ENCODE assay signal across 8 mouse cellular contexts in genomic region chr14:25719371-25719770, GRCm38 (mm10). TPM values are rescaled to one million over a fixed set of nuclear protein-coding genes. Genes with fewer than 3 reads are reported as not detected.
DNase-seq lines count a peak whose midpoint lies in the region; ATAC-seq and TF ChIP-seq lines count a peak whose summit lies in the region.
"Had no signal": no experiment of that assay in that cellular context is flagged by ENCODE, and none has a peak within 500 bp of the region (broad histone marks: within the 10 kb centered on the region; RNA-seq: fewer than 3 reads in every experiment).

No protein-coding gene starts in this region.

- peaks cover 4% of the 10 kb centered on the region; the same call in 1 of the 2 replicates for H3K36me3 ChIP-seq in ES-E14 (ENCODE audit: control insufficient read depth, insufficient read depth, low read length, poor library complexity, severe bottlenecking)
- H3K36me3 ChIP-seq in limb, embryonic 11.5 days (ENCODE audit: control insufficient read depth, insufficient read depth, low read length): no peaks in the 10 kb centered on the region
- H3K36me3 ChIP-seq in midbrain, embryonic 11.5 days (ENCODE audit: control insufficient read depth, insufficient read depth, low read length): no peaks in the 10 kb centered on the region

- no peaks in the 10 kb centered on the region for H3K9me3 ChIP-seq in ES-E14 (ENCODE audit: control insufficient read depth, insufficient read depth, low read depth, low read length)
- no peaks in the 10 kb centered on the region for H3K9me3 ChIP-seq in limb, embryonic 11.5 days (ENCODE audit: control insufficient read depth, low read length)
- H3K9me3 ChIP-seq in midbrain, embryonic 11.5 days (ENCODE audit: control insufficient read depth, low read length): no peaks in the 10 kb centered on the region

- no peak overlapping the region for H3K27ac ChIP-seq in ES-E14 (ENCODE audit: insufficient read depth, low read depth, low read length, poor library complexity, severe bottlenecking)
- 0 out of 2 replicates have a peak overlapping the region, but pooled peaks have one; percentile 39 for H3K27ac ChIP-seq in limb, embryonic 11.5 days (replicated peaks; ENCODE audit: low read depth, low read length)
- no peak overlapping the region for H3K27ac ChIP-seq in midbrain, embryonic 11.5 days (ENCODE audit: low read depth, low read length)

- peak overlapping the region in 1 of 2 experiments; percentile 46; a peak in 1 of 4 replicates for H3K4me3 ChIP-seq in ES-E14 (ENCODE audit: insufficient read depth in 1 of 2, low read depth in 1 of 2, low read length in 2 of 2, poor library complexity in 1 of 2, severe bottlenecking in 1 of 2)
- no peak overlapping the region for H3K4me3 ChIP-seq in limb, embryonic 11.5 days (ENCODE audit: low read depth, low read length)
- no peak overlapping the region for H3K4me3 ChIP-seq in midbrain, embryonic 11.5 days (ENCODE audit: low read depth, low read length)

- H3K4me1 ChIP-seq in ES-E14 (ENCODE audit: control insufficient read depth in 2 of 2, insufficient read depth in 2 of 2, low read length in 2 of 2, poor library complexity in 1 of 2): peaks cover 3 to 19% of the 10 kb centered on the region in 2 experiments; a peak in 1 of 4 replicates
- peaks cover 34% of the 10 kb centered on the region for H3K4me1 ChIP-seq in limb, embryonic 11.5 days (ENCODE audit: control insufficient read depth, insufficient read depth, low read length)
- H3K4me1 ChIP-seq in midbrain, embryonic 11.5 days (ENCODE audit: control insufficient read depth, insufficient read depth, low read length): peaks cover 2% of the 10 kb centered on the region; the same call in 1 of the 2 replicates

- H3K4me2 ChIP-seq in limb, embryonic 11.5 days (ENCODE audit: low read depth, severe bottlenecking): no peak overlapping the region
- H3K4me2 ChIP-seq in midbrain, embryonic 11.5 days: no peak overlapping the region

- in situ Hi-C loops in ES-E14 (cut with MboI; ENCODE audit: low sequenced_read_pairs in 2 of 2, unreplicated experiment in 2 of 2): no loop called here

- WGBS in limb, embryonic 11.5 days: 54% methylated on average over 9 of the region's 9 CpGs
- 49% methylated on average over 9 of the region's 9 CpGs for WGBS in midbrain, embryonic 11.5 days

- ATAC-seq in CD4-positive, CD25-positive, alpha-beta regulatory T cell, adult 4 months: peak; percentile 81
- ATAC-seq in limb, embryonic 11.5 days (ENCODE audit: insufficient number of reproducible peaks, low FRiP score, low TSS enrichment, low read depth): no peak
- ATAC-seq in midbrain, embryonic 11.5 days (ENCODE audit: low FRiP score): no peak

- peak; percentile 72 for DNase-seq in ES-E14 (ENCODE audit: low read depth, low spot score)
- DNase-seq in limb, embryonic 11.5 days (ENCODE audit: low spot score): no peak
- peak; percentile 76 to 77 for DNase-seq in spleen, postnatal 36 days (ENCODE audit: low spot score in 2 of 2)
- DNase-seq in midbrain, embryonic 11.5 days (ENCODE audit: low spot score, missing footprints): no peak
- no peak for DNase-seq in urinary bladder, postnatal 25 days (ENCODE audit: low spot score)
- no peak for DNase-seq in urinary bladder, adult 18-20 months (ENCODE audit: low spot score in 2 of 2)
- DNase-seq: heart, adult 18-20 months had no signal

- H3K27me3 ChIP-seq in limb, embryonic 11.5 days (ENCODE audit: control insufficient read depth, insufficient read depth, low read length): no peaks in the 10 kb centered on the region
- H3K27me3 ChIP-seq in midbrain, embryonic 11.5 days (ENCODE audit: control insufficient read depth, insufficient read depth, low read length): no peaks in the 10 kb centered on the region

- peak overlapping the region; percentile 30; the same call in 1 of the 2 replicates for H3K9ac ChIP-seq in ES-E14 (ENCODE audit: insufficient read depth, low read depth, low read length, poor library complexity, severe bottlenecking)
- H3K9ac ChIP-seq in limb, embryonic 11.5 days (ENCODE audit: low read length): no peak overlapping the region
- no peak overlapping the region for H3K9ac ChIP-seq in midbrain, embryonic 11.5 days (ENCODE audit: low read length)

TF ChIP-seq in ES-E14, 5 proteins besides CTCF, POLR2A, EP300 and RAD21:
- no peak for TF ChIP-seq ZC3H11A (IDR thresholded peaks at IDR 0.05; ENCODE audit: borderline replicate concordance, low read depth, low read length)
- no peak for TF ChIP-seq CHD2 (IDR thresholded peaks at IDR 0.05; ENCODE audit: low read depth, low read length)
- TF ChIP-seq HCFC1 (IDR thresholded peaks at IDR 0.05; ENCODE audit: borderline replicate concordance, insufficient read depth, low read length): no peak
- TF ChIP-seq MAFK (IDR thresholded peaks at IDR 0.05; ENCODE audit: insufficient read depth, low read depth, low read length): no peak

RNA-seq across cellular contexts. Expression of gene Ppif, which starts 25.4 kb away (rescaled TPM):
- polyA plus RNA-seq in CD4-positive, CD25-positive, alpha-beta regulatory T cell, adult 4 months (2017; shearing (Covaris generic)): 10 to 100 TPM; 22.0 to 27.0 TPM
- total RNA-seq in ES-E14 (2012; rRNA removed): 24.9 and 27.0 TPM in 2 replicates
- 47.4 and 50.9 TPM in 2 replicates for polyA plus RNA-seq in limb, embryonic 11.5 days (2014; fragmentation: Nextera tagmentation; extraction: Ambion mirVana)
- 36.2 and 37.4 TPM in 2 replicates for polyA plus RNA-seq in midbrain, embryonic 11.5 days (2014; fragmentation: Nextera tagmentation; extraction: Ambion mirVana)

RNA-seq across cellular contexts. Expression of gene Zcchc24, which starts 49.5 kb away (rescaled TPM):
- 1 to 10 TPM in 1 of 2 experiments, under 1 TPM in 1; 0.84 to 1.3 TPM for polyA plus RNA-seq in CD4-positive, CD25-positive, alpha-beta regulatory T cell, adult 4 months (2017; shearing (Covaris generic))
- total RNA-seq in ES-E14 (2012; rRNA removed): 4.1 and 5.7 TPM in 2 replicates
- polyA plus RNA-seq in limb, embryonic 11.5 days (2014; fragmentation: Nextera tagmentation; extraction: Ambion mirVana): 19.5 and 21.8 TPM in 2 replicates
- polyA plus RNA-seq in midbrain, embryonic 11.5 days (2014; fragmentation: Nextera tagmentation; extraction: Ambion mirVana): 10.1 and 11.4 TPM in 2 replicates

Comparison
In these comparisons a context has a peak if more than half of its experiments do, and no peak if none do; other contexts are left out.
1. DNase-seq: peak in ES-E14 (single experiment) and spleen, postnatal 36 days (2 of 2); none in limb, embryonic 11.5 days (single experiment), midbrain, embryonic 11.5 days (single experiment), urinary bladder, postnatal 25 days (single experiment) and urinary bladder, adult 18-20 months (0 of 2).